Mouse (Mus musculus) neutrophil, adult 65 days (primary cell): ENCODE data around the gene Wdfy2. TPM values are rescaled to one million over a fixed set of nuclear protein-coding genes. Genes with fewer than 3 reads are reported as not detected.

Experiments used
- total RNA-seq: library from RNA; stranded (reverse); gene quantifications from 2 replicates; pipeline ENCODE4 v1.2.4, GENCODE M21; 2023

The Wdfy2 gene
- 65.7 and 86.2 TPM in 2 replicates for total RNA-seq

DNA sequence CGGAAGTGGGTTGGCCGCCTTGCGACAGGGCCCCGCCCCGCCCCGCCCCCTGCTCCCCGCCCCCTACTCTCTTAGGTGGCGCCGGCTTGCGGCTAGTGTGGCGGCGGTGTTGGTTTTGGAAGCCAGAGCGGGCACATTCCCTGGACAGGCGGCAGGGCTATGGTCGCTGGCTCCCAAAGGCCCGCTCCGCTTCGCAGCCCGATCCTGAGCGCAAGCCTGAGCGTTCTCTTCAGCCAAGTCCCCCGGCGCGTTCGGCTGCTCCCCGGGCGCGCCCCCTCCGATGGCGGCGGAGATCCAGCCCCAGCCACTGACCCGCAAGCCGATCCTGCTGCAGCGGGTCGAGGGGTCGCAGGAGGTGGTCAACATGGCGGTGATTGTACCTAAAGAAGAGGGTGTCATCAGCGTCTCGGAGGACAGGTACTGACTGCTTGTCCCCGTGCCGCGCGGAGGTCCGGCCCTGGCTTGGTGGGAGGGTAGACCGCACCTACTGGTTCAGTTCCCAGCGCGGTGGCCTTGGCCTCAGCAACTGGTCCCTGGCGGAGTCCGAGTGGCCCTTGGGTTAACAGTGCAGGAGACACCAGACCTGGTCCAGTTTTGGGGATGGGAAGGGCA lies at the start of gene Wdfy2:
Gene Wdfy2, plus strand, starts transcription at position 38 of the 612 bp plus-strand sequence.

DNA sequence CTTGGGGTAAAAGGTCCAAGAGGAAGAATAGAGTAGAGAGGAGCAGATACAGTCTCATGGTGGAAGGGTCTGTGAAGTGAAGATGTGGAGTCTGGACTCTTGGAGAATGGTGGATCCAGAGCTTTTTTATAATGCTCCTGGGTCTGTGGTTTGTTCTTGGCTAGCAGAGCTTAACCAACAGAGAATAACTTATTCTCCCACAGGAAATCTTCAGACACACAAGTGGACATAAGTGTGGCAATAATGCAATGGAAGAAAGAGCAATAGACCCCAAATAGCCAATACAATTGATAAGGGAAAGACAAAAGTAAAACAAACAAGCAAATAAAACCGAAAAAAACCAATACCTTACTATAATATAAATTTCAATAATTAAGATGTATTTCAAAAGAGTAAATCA lies 146.9 kb downstream of the Wdfy2 start, which contains the start of gene Defb48:
Gene Defb48, minus strand, starts transcription at position 101 of the 400 bp plus-strand sequence.

DNA sequence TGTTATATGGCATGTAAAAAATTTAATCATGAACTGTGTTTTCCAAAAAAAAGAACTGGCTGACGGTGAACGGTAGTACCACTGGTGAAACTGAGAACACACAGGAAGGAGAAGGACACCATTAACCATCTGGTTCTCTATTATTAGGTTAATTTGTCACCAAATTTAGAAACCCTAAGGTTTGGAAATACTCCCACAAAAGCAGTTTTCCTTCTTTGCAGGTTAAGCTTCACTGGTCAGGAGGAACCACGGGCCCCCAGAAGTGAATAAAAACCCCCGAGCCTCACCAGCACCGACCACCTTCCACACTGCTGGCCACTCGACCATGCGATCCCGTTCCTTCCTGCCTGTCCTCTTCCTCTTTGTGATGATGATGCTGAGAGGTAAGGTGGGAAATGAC lies 160.3 kb downstream of the Wdfy2 start, which contains the start of gene Defb47:
Gene Defb47, plus strand, starts transcription at position 301 of the 400 bp plus-strand sequence.

Other genes starting within 250 kb of the Wdfy2 start
- gene Serpine3, start 174.0 kb upstream of the Wdfy2 start, total RNA-seq, result not detected in 2 replicates
- gene Ints6, start 76.5 kb upstream of the Wdfy2 start, total RNA-seq, result 27.9 and 28.0 TPM in 2 replicates
- gene Defb48, start 146.8 kb downstream of the Wdfy2 start, total RNA-seq, result not detected in 2 replicates
- gene Defb47, start 160.4 kb downstream of the Wdfy2 start, total RNA-seq, result 2.2 TPM in 1 of 2 replicates, not detected in the other
- gene Defb43, start 174.1 kb downstream of the Wdfy2 start, total RNA-seq, result 1.4 TPM in 1 of 2 replicates, not detected in the other
- gene Defb42, start 209.3 kb downstream of the Wdfy2 start, total RNA-seq, result not detected in 2 replicates
- not detected in 2 replicates for gene Defb30, start 212.3 kb downstream of the Wdfy2 start, total RNA-seq